Mouse (Mus musculus) midbrain, embryonic 10.5 days (tissue): ENCODE data around the gene Stxbp3. TPM values are rescaled to one million over a fixed set of nuclear protein-coding genes. Genes with fewer than 3 reads are reported as not detected.

Source experiments
- DNase-seq: peaks from one replicate; pipeline ENCODE4 v3.0.0-alpha.2; 2017; ENCODE audit warnings: low spot score
- H3K27ac ChIP-seq: fragments of 300-500 bp; sonication (generic); replicated peaks from 2 replicates; pipeline ENCODE4 v1.5.1; 2016; ENCODE audit warnings: mild to moderate bottlenecking
- H3K27me3 ChIP-seq: fragments of 300-500 bp; sonication (generic); 2 replicates; pipeline ENCODE4 v1.6.1; 2016; ENCODE audit warnings: low read depth, mild to moderate bottlenecking; ENCODE audit not compliant: poor library complexity, severe bottlenecking
- H3K36me3 ChIP-seq: fragments of 300-500 bp; sonication (generic); 2 replicates; pipeline ENCODE4 v1.6.1; 2016; ENCODE audit warnings: mild to moderate bottlenecking, moderate library complexity
- H3K4me1 ChIP-seq: fragments of 300-500 bp; sonication (generic); 2 replicates; pipeline ENCODE4 v1.6.1; 2016
- H3K4me3 ChIP-seq: fragments of 300-500 bp; sonication (generic); 2 replicates; pipeline ENCODE4 v1.5.1; 2016; ENCODE audit warnings: mild to moderate bottlenecking, moderate library complexity
- H3K9me3 ChIP-seq: fragments of 300-500 bp; sonication (generic); replicated peaks from 2 replicates; pipeline ENCODE4 v1.6.1; 2016; ENCODE audit warnings: mild to moderate bottlenecking
- WGBS: fragments of 180-500 bp; shearing (Covaris S2); methylation state at CpG from one replicate; pipeline ENCODE4 v1.1.7; 2016; 5-methylcytosine and 5-hydroxymethylcytosine counted together
- polyA plus RNA-seq: library from polyadenylated mRNA; unstranded; fragments of >200 nt; fragmentation: Nextera tagmentation; extraction: Ambion mirVana; gene quantifications from 2 replicates; pipeline ENCODE4 v1.2.1, GENCODE M21; 2016

Gene Stxbp3
- polyA plus RNA-seq, 1 experiment from 2014 or later, result 26.7 TPM

- 91% methylated on average over 11 of the region's 11 CpGs for WGBS
- Histone ChIP-seq H3K4me1 (no peaks in the 10 kb centered on the region), H3K27me3 (no peaks in the 10 kb centered on the region), H3K9me3 (no peaks in the 10 kb centered on the region), H3K27ac (no peak overlapping the region), H3K4me3 (no peak overlapping the region), H3K36me3 (peaks cover 29% of the 10 kb centered on the region)
- DNase-seq, result no peak
Measured at GRCm38 (mm10) chr3:108830493-108830892, 9.8 kb downstream of the Stxbp3 start.

DNA sequence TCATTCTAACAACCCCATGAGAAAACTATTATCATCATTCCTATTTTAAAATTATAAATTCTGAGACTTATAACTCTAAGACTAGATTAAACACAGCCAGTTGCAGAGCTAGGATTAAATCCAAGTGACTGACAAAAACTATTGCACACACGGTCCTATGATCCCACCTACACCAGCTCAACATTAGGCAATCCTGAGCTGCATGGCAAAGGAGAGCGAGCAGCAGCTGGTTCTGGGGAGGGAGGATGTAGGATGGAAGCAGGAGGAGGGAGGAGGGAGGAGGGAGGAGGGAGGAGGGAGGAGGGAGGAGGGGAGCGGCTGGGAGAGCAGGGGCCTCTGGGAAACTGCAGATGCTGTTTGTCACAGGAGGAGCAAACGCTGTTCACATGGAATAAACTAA is 24.7 kb downstream of the Stxbp3 start:
- 96% methylated on average over 4 of the region's 4 CpGs for WGBS
- peaks cover 27% of the 10 kb centered on the region for H3K36me3 ChIP-seq
- no peak overlapping the region for H3K4me3 ChIP-seq
- H3K4me1 ChIP-seq, result no peaks in the 10 kb centered on the region
- H3K27me3 ChIP-seq, result no peaks in the 10 kb centered on the region
- H3K27ac ChIP-seq, result no peak overlapping the region
- H3K9me3 ChIP-seq, result no peaks in the 10 kb centered on the region
- no peak for DNase-seq

DNA sequence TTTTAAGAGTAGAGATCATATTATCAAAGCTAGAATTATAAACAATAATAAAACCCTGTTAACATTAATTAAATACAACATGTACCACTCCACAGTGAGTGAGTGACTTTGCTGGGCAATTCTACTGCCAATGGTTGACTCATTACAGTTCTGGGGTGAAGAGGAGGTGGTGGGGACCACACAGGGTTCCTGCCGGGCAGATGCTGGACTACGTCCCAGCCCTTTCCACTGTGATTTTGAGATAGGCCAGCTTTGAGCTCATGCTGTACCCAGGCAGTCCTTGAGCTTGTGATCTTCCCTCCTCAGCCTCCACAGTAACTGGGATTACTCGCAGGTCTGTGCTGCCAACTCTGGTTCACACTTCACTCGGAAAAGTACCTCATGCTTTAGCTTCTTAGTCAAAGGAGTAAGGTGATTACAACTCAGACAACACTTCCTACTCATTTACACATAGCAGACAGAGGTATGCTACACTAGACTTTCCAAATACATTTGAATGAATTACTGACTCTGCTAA is 29.5 kb downstream of the Stxbp3 start:
- H3K36me3 ChIP-seq, result peaks cover 22% of the 10 kb centered on the region
- H3K4me3 ChIP-seq, result no peak overlapping the region
- 0 out of 2 replicates have a peak, but pooled peaks cover 5% of the 10 kb centered on the region for H3K4me1 ChIP-seq
- WGBS, result 92% methylated on average over 4 of the region's 4 CpGs
- H3K27ac ChIP-seq, result no peak overlapping the region
- no peak for DNase-seq
- no peaks in the 10 kb centered on the region for H3K9me3 ChIP-seq
- H3K27me3 ChIP-seq, result no peaks in the 10 kb centered on the region

DNA sequence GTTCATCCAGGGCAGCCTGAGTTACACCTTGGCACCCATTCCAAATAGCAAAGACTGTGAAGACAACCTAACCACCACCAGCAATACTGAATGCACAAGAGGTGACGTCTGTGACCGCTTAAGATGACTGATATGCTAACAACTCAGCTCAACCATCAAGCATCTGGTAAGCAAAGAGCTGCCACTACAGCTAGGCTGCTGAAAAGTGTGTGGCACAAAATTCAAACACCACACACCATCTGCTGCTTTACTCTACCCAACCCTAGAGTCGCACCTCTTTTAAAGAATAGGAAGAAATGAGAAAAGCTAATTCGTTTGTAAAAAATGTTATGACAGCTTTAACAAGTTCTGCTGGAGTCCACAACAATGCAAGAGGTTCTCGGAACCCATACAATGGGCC is 34.7 kb downstream of the Stxbp3 start:
- Histone ChIP-seq H3K27ac (no peak overlapping the region), H3K27me3 (no peaks in the 10 kb centered on the region), H3K36me3 (peaks cover 46% of the 10 kb centered on the region), H3K9me3 (no peaks in the 10 kb centered on the region), H3K4me1 (peaks cover 14% of the 10 kb centered on the region; the same call in 1 of the 2 replicates), H3K4me3 (no peak overlapping the region)
- no peak for DNase-seq
- WGBS, result 88% methylated on average over 5 of the region's 5 CpGs

DNA sequence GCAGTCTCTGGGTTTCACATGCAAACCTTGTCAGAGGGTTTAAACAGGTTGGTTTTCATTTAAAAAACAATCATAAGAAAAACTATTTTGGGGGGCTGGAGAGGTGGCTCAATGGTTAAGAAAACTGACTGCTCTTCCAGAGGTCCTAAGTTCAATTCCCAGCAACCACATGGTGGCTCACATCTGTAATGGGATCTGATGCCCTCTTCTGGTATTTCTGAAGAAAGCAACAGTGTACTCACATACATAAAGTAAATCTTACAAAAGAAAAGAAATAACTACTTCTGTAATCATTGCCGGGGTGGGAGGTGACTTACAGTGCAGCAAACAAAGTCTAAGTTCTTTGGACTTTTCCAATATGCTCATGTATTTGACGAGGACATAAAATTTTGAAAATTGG is 42.0 kb downstream of the Stxbp3 start:
- Histone ChIP-seq H3K9me3 (no peaks in the 10 kb centered on the region), H3K27ac (no peak overlapping the region), H3K4me3 (no peak overlapping the region), H3K36me3 (peaks cover 67% of the 10 kb centered on the region), H3K27me3 (no peaks in the 10 kb centered on the region), H3K4me1 (no peaks in the 10 kb centered on the region)
- DNase-seq, result no peak
- WGBS, result 94% methylated on average over 2 of the region's 2 CpGs

GRCm38 (mm10) chr3:108797723-108798122 is 42.6 kb downstream of the Stxbp3 start:
- no peaks in the 10 kb centered on the region for H3K4me1 ChIP-seq
- WGBS, result 92% methylated on average over 6 of the region's 6 CpGs
- H3K9me3 ChIP-seq, result no peaks in the 10 kb centered on the region
- H3K36me3 ChIP-seq, result peaks cover 61% of the 10 kb centered on the region
- no peaks in the 10 kb centered on the region for H3K27me3 ChIP-seq
- H3K27ac ChIP-seq, result no peak overlapping the region
- no peak overlapping the region for H3K4me3 ChIP-seq
- no peak for DNase-seq

DNA sequence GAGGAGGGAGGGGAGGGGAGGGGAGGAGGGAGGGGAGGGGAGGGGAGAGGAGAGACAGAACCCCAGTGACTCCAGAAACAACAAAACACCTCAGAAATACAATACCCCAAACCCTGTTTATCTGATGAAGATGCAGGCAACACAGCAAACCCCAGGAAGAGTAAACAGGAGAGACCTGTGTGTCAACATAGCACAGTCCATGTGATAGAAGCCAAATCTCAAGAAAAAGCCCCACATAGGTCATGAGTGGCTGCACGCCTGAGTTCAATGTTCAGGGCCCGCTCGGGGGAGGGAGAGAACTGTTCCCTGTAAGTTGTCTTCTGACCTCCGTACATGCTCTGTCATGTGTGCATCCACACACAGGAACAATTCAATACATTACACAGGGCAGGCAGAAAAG is 43.9 kb downstream of the Stxbp3 start:
- H3K27ac ChIP-seq, result no peak overlapping the region
- no peaks in the 10 kb centered on the region for H3K27me3 ChIP-seq
- H3K36me3 ChIP-seq, result peaks cover 55% of the 10 kb centered on the region
- no peaks in the 10 kb centered on the region for H3K9me3 ChIP-seq
- H3K4me1 ChIP-seq, result no peaks in the 10 kb centered on the region
- DNase-seq, result no peak
- H3K4me3 ChIP-seq, result no peak overlapping the region
- WGBS, result 95% methylated on average over 4 of the region's 4 CpGs

DNA sequence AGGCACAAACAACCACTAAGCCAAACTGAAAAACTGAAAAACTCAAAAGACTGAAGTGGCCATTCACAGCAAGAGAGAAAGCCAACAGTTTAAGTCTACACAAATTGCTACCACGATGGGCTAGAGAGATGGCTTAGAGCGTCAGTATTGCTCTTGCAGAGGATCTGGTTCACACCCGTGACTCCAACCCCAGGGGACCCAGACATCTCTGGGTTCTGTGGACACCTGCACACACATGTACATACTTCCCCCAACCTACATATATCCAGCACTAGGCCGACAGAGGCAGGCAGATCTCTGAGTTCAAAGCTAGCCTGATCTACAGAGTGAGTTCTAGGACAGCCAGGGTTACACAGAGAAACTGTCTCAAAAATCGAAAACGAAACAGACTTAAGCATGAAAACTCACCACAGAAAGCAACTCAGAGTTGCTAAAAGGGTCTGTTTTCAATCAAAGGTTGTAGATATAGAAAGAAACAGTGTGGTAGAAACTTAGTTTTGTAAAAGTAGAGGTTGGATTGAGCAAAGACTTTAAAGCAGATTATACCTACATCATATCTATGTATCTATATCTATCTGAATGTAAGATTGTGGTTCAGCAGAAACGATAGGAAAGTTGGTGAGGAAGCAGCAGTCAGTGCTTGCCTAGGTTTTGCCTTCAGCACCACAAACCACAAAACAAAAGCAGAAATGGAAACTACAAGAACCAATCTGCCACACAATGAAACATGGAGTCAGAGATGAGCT is 44.6 kb downstream of the Stxbp3 start:
- H3K27me3 ChIP-seq, result no peaks in the 10 kb centered on the region
- H3K4me1 ChIP-seq, result no peaks in the 10 kb centered on the region
- no peaks in the 10 kb centered on the region for H3K9me3 ChIP-seq
- peaks cover 49% of the 10 kb centered on the region for H3K36me3 ChIP-seq
- no peak for DNase-seq
- H3K27ac ChIP-seq, result no peak overlapping the region
- 93% methylated on average over 7 of the region's 7 CpGs for WGBS
- H3K4me3 ChIP-seq, result no peak overlapping the region

DNA sequence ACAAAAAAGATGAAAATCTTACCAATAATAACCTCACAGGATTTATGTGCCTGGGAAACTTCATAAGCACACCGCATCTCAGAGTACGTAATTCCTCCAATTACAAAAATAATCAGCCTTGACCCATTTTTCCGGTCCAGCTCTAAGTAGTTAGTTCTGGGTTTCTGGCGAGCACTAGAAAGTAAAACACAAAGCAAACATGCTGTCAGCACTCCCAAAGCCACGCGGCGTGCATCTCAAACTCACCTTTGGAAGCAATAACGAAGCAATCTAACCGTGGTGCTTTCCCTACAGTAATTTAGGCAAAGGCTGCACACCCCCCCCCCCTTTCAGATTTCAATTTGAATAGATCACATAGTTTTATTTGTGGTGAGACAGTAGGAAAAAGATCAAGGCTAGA is 45.5 kb downstream of the Stxbp3 start:
- no peak for DNase-seq
- no peaks in the 10 kb centered on the region for H3K4me1 ChIP-seq
- H3K4me3 ChIP-seq, result no peak overlapping the region
- no peaks in the 10 kb centered on the region for H3K9me3 ChIP-seq
- no peaks in the 10 kb centered on the region for H3K27me3 ChIP-seq
- H3K36me3 ChIP-seq, result peaks cover 39% of the 10 kb centered on the region
- 96% methylated on average over 9 of the region's 9 CpGs for WGBS
- no peak overlapping the region for H3K27ac ChIP-seq

GRCm38 (mm10) chr3:108792420-108792819 is 47.9 kb downstream of the Stxbp3 start:
- H3K9me3 ChIP-seq, result no peaks in the 10 kb centered on the region
- no peaks in the 10 kb centered on the region for H3K27me3 ChIP-seq
- H3K36me3 ChIP-seq, result peaks cover 30% of the 10 kb centered on the region
- H3K4me3 ChIP-seq, result no peak overlapping the region
- no peak for DNase-seq
- H3K27ac ChIP-seq, result no peak overlapping the region
- H3K4me1 ChIP-seq, result no peaks in the 10 kb centered on the region

GRCm38 (mm10) chr3:108791054-108791706 is 49.1 kb downstream of the Stxbp3 start:
- Histone ChIP-seq H3K4me3 (no peak overlapping the region), H3K27ac (no peak overlapping the region), H3K36me3 (peaks cover 24% of the 10 kb centered on the region), H3K27me3 (no peaks in the 10 kb centered on the region), H3K9me3 (no peaks in the 10 kb centered on the region), H3K4me1 (no peaks in the 10 kb centered on the region)
- no peak for DNase-seq
- WGBS, result 78% methylated on average over 7 of the region's 7 CpGs

- no peak overlapping the region for H3K4me3 ChIP-seq
- H3K27ac ChIP-seq, result no peak overlapping the region
- 87% methylated on average over 3 of the region's 3 CpGs for WGBS
- DNase-seq, result no peak
- no peaks in the 10 kb centered on the region for H3K4me1 ChIP-seq
- H3K36me3 ChIP-seq, result peaks cover 18% of the 10 kb centered on the region
- H3K9me3 ChIP-seq, result no peaks in the 10 kb centered on the region; the same call in 1 of the 2 replicates
- H3K27me3 ChIP-seq, result no peaks in the 10 kb centered on the region
Measured at GRCm38 (mm10) chr3:108790499-108790898, 49.8 kb downstream of the Stxbp3 start.

GRCm38 (mm10) chr3:108789299-108789698 is 51.0 kb downstream of the Stxbp3 start:
- Histone ChIP-seq H3K36me3 (peaks cover 13% of the 10 kb centered on the region), H3K4me3 (no peak overlapping the region), H3K9me3 (peaks cover 5% of the 10 kb centered on the region), H3K27me3 (no peaks in the 10 kb centered on the region), H3K27ac (no peak overlapping the region), H3K4me1 (no peaks in the 10 kb centered on the region)
- WGBS, result 88% methylated on average over 5 of the region's 5 CpGs
- DNase-seq, result no peak
